Mouse (Mus musculus) mouse trophoblast stem cell (cell line): ENCODE measurements around the gene Ldhb.

ENCODE experiments used
- in situ Hi-C, 2 experiments: fragments of 300-500 bp; cut with MseI, MboI; formaldehyde crosslinking; loops; 2 replicates in 1 of 2; 3 replicates in 1 of 2; pipeline ENCODE4 v1.15.1; 2025

The Ldhb gene

GRCm38 (mm10) chr6:142507785-142508162, at the start of gene Ldhb:
Gene Ldhb, minus strand, starts transcription at chr6:142507957.
- in situ Hi-C loops = loop anchor here in 1 of 2 experiments (10.0 kb wide), 1 partner anchor 123 kb away; the partner anchor contains the start of genes Golt1b and Recql

GRCm38 (mm10) chr6:142555988-142556387, 48.2 kb upstream of the Ldhb start:
- in situ Hi-C loops = no loop called here

- in situ Hi-C loops = no loop called here
Observed at GRCm38 (mm10) chr6:142551482-142551881, 43.7 kb upstream of the Ldhb start.

GRCm38 (mm10) chr6:142550871-142551270, 43.1 kb upstream of the Ldhb start:
- in situ Hi-C loops = no loop called here

GRCm38 (mm10) chr6:142548377-142548776, 40.6 kb upstream of the Ldhb start:
- in situ Hi-C loops = no loop called here

- in situ Hi-C loops = no loop called here
Observed at GRCm38 (mm10) chr6:142545132-142545531, 37.4 kb upstream of the Ldhb start.

- in situ Hi-C loops = no loop called here
Observed at GRCm38 (mm10) chr6:142543648-142544047, 35.9 kb upstream of the Ldhb start.

- in situ Hi-C loops = no loop called here
Observed at GRCm38 (mm10) chr6:142542800-142543175, 35.0 kb upstream of the Ldhb start.

- in situ Hi-C loops = no loop called here
Observed at GRCm38 (mm10) chr6:142542082-142542799, 34.5 kb upstream of the Ldhb start.

GRCm38 (mm10) chr6:142540561-142541160, 32.9 kb upstream of the Ldhb start:
- in situ Hi-C loops = no loop called here

GRCm38 (mm10) chr6:142540131-142540530, 32.4 kb upstream of the Ldhb start:
- in situ Hi-C loops = no loop called here

GRCm38 (mm10) chr6:142538503-142538902, 30.7 kb upstream of the Ldhb start:
- in situ Hi-C loops = no loop called here

GRCm38 (mm10) chr6:142533412-142533811, 25.7 kb upstream of the Ldhb start:
- in situ Hi-C loops = no loop called here

GRCm38 (mm10) chr6:142532686-142533085, 24.9 kb upstream of the Ldhb start:
- in situ Hi-C loops = no loop called here

GRCm38 (mm10) chr6:142532141-142532540, 24.4 kb upstream of the Ldhb start:
- in situ Hi-C loops = no loop called here

- in situ Hi-C loops = no loop called here
Observed at GRCm38 (mm10) chr6:142530378-142530777, 22.6 kb upstream of the Ldhb start.

- in situ Hi-C loops = loop anchor here in 1 of 2 experiments (5.0 to 10.0 kb wide), 2 partner anchors 125 to 203 kb away; no protein-coding TSS in a partner anchor
Observed at GRCm38 (mm10) chr6:142529680-142530079, 21.9 kb upstream of the Ldhb start.

GRCm38 (mm10) chr6:142527931-142528562, 20.3 kb upstream of the Ldhb start:
- in situ Hi-C loops = loop anchor here in 1 of 2 experiments (5.0 to 10.0 kb wide), 2 partner anchors 127 to 204 kb away; no protein-coding TSS in a partner anchor

- in situ Hi-C loops = loop anchor here (5.0 to 10.0 kb wide), 2 partner anchors 130 to 208 kb away; no protein-coding TSS in a partner anchor
Observed at GRCm38 (mm10) chr6:142524635-142525308, 17.0 kb upstream of the Ldhb start.

- in situ Hi-C loops = loop anchor here (5.0 to 10.0 kb wide), 2 partner anchors 133 to 211 kb away; no protein-coding TSS in a partner anchor
Observed at GRCm38 (mm10) chr6:142521591-142522110, 13.9 kb upstream of the Ldhb start.

GRCm38 (mm10) chr6:142519110-142519509, 11.4 kb upstream of the Ldhb start:
- in situ Hi-C loops = loop anchor here (10.0 kb wide), 1 partner anchor 154 kb away; no protein-coding TSS in a partner anchor
